Mouse (Mus musculus): ENCODE data around the gene Acss2. TPM values are rescaled to one million over a fixed set of nuclear protein-coding genes. Genes with fewer than 3 reads are reported as not detected.

The Acss2 gene
- polyA plus RNA-seq, 1 experiment: 3.1 TPM

DNA sequence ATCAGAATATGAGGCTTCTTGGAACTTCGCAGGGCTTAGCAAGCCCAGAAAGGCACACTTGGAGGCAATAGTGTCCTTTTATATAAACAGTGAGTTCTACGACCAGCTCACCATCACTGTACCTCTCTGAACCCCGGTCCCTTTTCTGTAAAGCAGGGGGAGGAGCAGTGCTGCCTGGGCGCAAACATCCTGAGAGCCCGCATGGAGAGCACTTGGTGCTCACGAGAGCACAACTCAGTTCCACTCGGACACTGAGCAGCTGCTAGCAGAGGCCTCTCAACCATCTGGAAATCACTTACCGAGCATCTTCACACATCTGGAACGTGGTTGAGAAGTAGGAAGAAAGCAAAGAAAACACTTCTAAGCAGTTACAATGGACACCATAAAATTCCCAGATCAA lies 58.9 kb downstream of the Acss2 start:
- no peak overlapping the region for H3ac ChIP-seq (ENCODE audit: control insufficient read depth, insufficient read length, low read depth)
- no peak overlapping the region for H3K4me3 ChIP-seq (ENCODE audit: insufficient read depth, poor library complexity, severe bottlenecking)
- no peaks in the 10 kb centered on the region for H3K79me3 ChIP-seq (ENCODE audit: low read depth)
- no peak for TF ChIP-seq MYOD1 (IDR thresholded peaks at IDR 0.05; ENCODE audit: control insufficient read depth, insufficient read length, low read depth)
- no peak for TF ChIP-seq CTCF (IDR thresholded peaks at IDR 0.05; ENCODE audit: control insufficient read depth, insufficient read depth, insufficient read length)
- H3K27me3 ChIP-seq (ENCODE audit: control insufficient read depth, insufficient read depth, insufficient read length): no peaks in the 10 kb centered on the region
- no peaks in the 10 kb centered on the region for H3K79me2 ChIP-seq (ENCODE audit: control insufficient read depth, insufficient read depth)
- peaks cover 21% of the 10 kb centered on the region for H3K36me3 ChIP-seq (ENCODE audit: control insufficient read depth, insufficient read depth)

DNA sequence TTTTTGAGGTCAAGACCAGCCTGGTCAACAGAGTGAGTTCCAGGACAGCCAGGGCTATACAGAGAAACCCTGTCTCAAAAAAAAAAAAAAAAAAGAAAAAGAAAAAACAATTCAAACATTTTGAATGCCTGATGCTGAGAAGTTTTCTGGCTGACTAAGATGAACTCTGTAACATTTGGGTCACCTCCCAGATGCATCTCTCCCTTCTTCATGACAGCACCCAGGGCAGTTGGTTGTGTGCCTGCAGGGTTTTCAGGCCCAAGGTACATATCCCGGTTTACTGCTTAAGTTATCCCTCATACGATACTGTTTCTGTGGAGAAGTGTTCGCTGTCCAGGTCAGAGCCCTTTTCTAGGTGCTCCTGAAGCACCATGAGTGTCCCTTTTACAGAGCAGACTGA lies 62.6 kb downstream of the Acss2 start:
- Histone ChIP-seq H3K4me3 (ENCODE audit: insufficient read depth, poor library complexity, severe bottlenecking) (no peak overlapping the region), H3K36me3 (ENCODE audit: control insufficient read depth, insufficient read depth) (peaks cover 5% of the 10 kb centered on the region), H3K79me3 (ENCODE audit: low read depth) (no peaks in the 10 kb centered on the region), H3K79me2 (ENCODE audit: control insufficient read depth, insufficient read depth) (no peaks in the 10 kb centered on the region), H3K27me3 (ENCODE audit: control insufficient read depth, insufficient read depth, insufficient read length) (no peaks in the 10 kb centered on the region), H3ac (ENCODE audit: control insufficient read depth, insufficient read length, low read depth) (no peak overlapping the region)
- TF ChIP-seq CEBPB (IDR thresholded peaks at IDR 0.05; ENCODE audit: low read depth): no peak
- no peak for TF ChIP-seq CTCF (IDR thresholded peaks at IDR 0.05; ENCODE audit: control insufficient read depth, insufficient read depth, insufficient read length)

DNA sequence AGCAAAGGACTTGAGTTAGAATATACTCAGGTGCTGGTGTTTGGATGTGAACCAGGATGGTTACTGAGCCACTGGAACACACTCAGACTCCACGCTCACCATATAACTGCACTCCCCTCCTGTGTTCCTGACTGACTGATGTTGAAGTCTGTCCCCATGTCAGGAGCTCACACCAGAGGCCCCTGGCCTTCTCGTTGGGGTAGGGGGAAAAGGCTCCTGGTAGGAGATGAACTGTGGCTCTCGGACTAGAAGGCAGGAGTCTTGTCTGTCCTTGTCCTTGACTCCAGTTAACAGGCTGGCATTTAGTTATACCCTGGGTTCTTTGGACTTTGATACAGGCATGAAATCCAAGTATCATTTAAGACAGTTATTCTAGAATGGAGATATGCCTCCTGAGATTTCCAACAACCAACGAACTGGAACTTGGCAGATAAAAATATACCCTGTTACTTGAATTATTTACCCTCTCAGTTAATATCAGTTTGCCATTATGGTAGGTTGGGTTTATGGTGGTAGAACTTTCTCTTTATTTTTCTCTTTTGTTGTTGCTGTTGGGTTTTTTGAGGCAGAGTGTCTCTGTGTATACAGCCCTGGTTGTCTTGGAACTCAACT lies 64.7 kb downstream of the Acss2 start:
- TF ChIP-seq MAX (IDR thresholded peaks at IDR 0.05): no peak
- no peak for TF ChIP-seq MYOG (IDR thresholded peaks at IDR 0.05; ENCODE audit: control insufficient read depth, extremely low read depth, insufficient read length)
- TF ChIP-seq USF1 (IDR thresholded peaks at IDR 0.05; ENCODE audit: low read depth): no peak
- no peak for TF ChIP-seq MYOD1 (IDR thresholded peaks at IDR 0.05; ENCODE audit: control insufficient read depth, insufficient read length, low read depth)
- Histone ChIP-seq H3K4me3 (ENCODE audit: insufficient read depth, poor library complexity, severe bottlenecking) (no peak overlapping the region), H3K79me3 (ENCODE audit: low read depth) (no peaks in the 10 kb centered on the region), H3K27me3 (ENCODE audit: control insufficient read depth, insufficient read depth, insufficient read length) (no peaks in the 10 kb centered on the region), H3K79me2 (ENCODE audit: control insufficient read depth, insufficient read depth) (no peaks in the 10 kb centered on the region), H3K36me3 (ENCODE audit: control insufficient read depth, insufficient read depth) (peaks cover 5% of the 10 kb centered on the region), H3ac (ENCODE audit: control insufficient read depth, insufficient read length, low read depth) (no peak overlapping the region)

DNA sequence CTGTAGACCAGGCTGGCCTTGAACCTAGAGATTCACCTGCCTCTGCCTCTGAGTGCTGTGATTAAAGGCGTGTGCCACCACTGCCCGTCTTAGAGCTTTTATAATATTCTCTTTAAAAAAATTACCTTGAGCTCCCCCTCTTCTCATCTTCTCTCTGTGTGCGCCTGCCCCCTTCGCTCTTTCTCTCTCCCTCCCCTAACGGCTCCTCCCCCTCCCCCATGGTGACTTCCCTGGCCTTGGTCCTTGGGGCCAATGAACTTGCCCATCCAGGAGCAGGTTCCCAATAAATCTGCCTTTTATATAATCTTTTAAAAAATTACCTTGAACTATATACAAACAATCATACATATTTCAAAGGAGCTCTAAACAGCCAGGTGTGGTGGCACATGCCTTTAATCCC lies 65.2 kb downstream of the Acss2 start:
- Histone ChIP-seq H3ac (ENCODE audit: control insufficient read depth, insufficient read length, low read depth) (no peak overlapping the region), H3K79me3 (ENCODE audit: low read depth) (no peaks in the 10 kb centered on the region), H3K4me3 (ENCODE audit: insufficient read depth, poor library complexity, severe bottlenecking) (no peak overlapping the region), H3K27me3 (ENCODE audit: control insufficient read depth, insufficient read depth, insufficient read length) (no peaks in the 10 kb centered on the region), H3K36me3 (ENCODE audit: control insufficient read depth, insufficient read depth) (peaks cover 5% of the 10 kb centered on the region), H3K79me2 (ENCODE audit: control insufficient read depth, insufficient read depth) (no peaks in the 10 kb centered on the region)
- TF ChIP-seq USF1 (IDR thresholded peaks at IDR 0.05; ENCODE audit: low read depth) (no peak), CEBPB (IDR thresholded peaks at IDR 0.05; ENCODE audit: low read depth) (no peak)

DNA sequence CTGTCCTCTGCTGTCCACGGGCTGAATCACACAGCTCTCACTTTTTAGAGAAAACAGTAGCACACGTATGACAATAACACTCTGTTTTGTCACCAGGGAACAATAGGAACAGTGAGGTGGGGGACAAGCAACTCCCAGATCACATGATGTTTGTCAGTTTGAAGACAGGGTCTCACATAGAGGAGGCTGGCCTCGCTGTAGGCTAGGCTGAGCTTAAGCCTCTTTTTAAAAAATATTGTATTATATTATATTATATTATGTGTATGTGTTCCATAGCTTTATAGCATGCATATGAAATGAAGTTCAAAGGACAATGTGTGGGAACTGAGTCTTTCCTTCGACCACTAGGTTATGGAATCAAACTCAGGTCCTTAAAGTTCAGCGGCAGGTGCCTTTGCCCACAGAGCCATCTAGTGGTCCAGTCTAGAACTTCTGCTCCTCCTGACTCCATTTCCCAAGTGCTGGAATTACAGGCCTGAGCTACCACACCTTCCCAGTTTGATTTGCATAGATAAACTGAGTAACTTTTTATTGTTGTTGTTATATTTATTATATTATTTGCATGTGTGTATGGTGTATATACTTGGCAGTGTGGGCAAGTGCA lies 66.3 kb downstream of the Acss2 start:
- Histone ChIP-seq H3K4me3 (ENCODE audit: insufficient read depth, poor library complexity, severe bottlenecking) (no peak overlapping the region), H3K36me3 (ENCODE audit: control insufficient read depth, insufficient read depth) (peaks cover 5% of the 10 kb centered on the region), H3K79me2 (ENCODE audit: control insufficient read depth, insufficient read depth) (no peaks in the 10 kb centered on the region), H3K79me3 (ENCODE audit: low read depth) (no peaks in the 10 kb centered on the region), H3ac (ENCODE audit: control insufficient read depth, insufficient read length, low read depth) (no peak overlapping the region), H3K27me3 (ENCODE audit: control insufficient read depth, insufficient read depth, insufficient read length) (no peaks in the 10 kb centered on the region)
- no peak for TF ChIP-seq MYOD1 (IDR thresholded peaks at IDR 0.05; ENCODE audit: control insufficient read depth, insufficient read length, low read depth)
- TF ChIP-seq CTCF (IDR thresholded peaks at IDR 0.05; ENCODE audit: control insufficient read depth, insufficient read depth, insufficient read length): peak; percentile 73

DNA sequence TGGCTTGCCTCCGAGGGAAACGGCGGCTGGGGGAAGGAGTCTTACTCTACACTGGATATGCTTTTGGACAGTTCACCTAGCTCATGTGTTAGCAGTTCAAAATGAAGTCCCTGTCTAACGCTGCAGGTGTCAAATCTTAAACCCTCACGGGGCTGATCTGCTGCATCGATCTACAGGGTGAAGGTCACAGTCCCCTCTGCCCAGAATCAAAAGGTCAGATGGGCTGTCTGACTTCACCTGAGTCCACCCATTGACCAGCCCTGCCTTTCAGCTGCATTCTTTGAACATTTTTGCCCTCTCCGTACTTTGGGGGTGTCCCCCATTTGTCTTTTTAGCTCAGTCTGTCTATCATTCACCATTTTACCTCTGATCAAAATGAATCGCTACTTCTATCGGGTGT lies 67.3 kb downstream of the Acss2 start:
- no peak for TF ChIP-seq USF1 (IDR thresholded peaks at IDR 0.05; ENCODE audit: low read depth)
- no peak for TF ChIP-seq MYOD1 (IDR thresholded peaks at IDR 0.05; ENCODE audit: control insufficient read depth, insufficient read length, low read depth)
- TF ChIP-seq MYOG (IDR thresholded peaks at IDR 0.05; ENCODE audit: control insufficient read depth, extremely low read depth, insufficient read length): no peak
- TF ChIP-seq MAX (IDR thresholded peaks at IDR 0.05): no peak
- TF ChIP-seq CEBPB (IDR thresholded peaks at IDR 0.05; ENCODE audit: low read depth): no peak
- TF ChIP-seq CTCF (IDR thresholded peaks at IDR 0.05; ENCODE audit: control insufficient read depth, insufficient read depth, insufficient read length): no peak
- TF ChIP-seq FOSL1 (IDR thresholded peaks at IDR 0.05; ENCODE audit: insufficient read depth, low read length, poor library complexity, severe bottlenecking): no peak
- H3K4me3 ChIP-seq (ENCODE audit: insufficient read depth, poor library complexity, severe bottlenecking): no peak overlapping the region
- H3K36me3 ChIP-seq (ENCODE audit: control insufficient read depth, insufficient read depth): peaks cover 5% of the 10 kb centered on the region

More for the DNA sequence above, 67.3 kb downstream of the Acss2 start:
- no peaks in the 10 kb centered on the region for H3K79me2 ChIP-seq (ENCODE audit: control insufficient read depth, insufficient read depth)
- H3K27me3 ChIP-seq (ENCODE audit: control insufficient read depth, insufficient read depth, insufficient read length): no peaks in the 10 kb centered on the region
- H3ac ChIP-seq (ENCODE audit: control insufficient read depth, insufficient read length, low read depth): no peak overlapping the region
- H3K79me3 ChIP-seq (ENCODE audit: low read depth): no peaks in the 10 kb centered on the region
